Mouse (Mus musculus): ENCODE results near the gene Skp2. TPM values are rescaled to one million over a fixed set of nuclear protein-coding genes. Genes with fewer than 3 reads are reported as not detected.

Gene Skp2
- total RNA-seq, 1 experiment = 42.7 TPM

- no peak overlapping the region for H3K27ac ChIP-seq (ENCODE audit: insufficient read depth, low read depth, low read length, poor library complexity, severe bottlenecking)
Measured at GRCm38 (mm10) chr15:9131499-9131888, 23.7 kb downstream of the Skp2 start.

GRCm38 (mm10) chr15:9130772-9131498 is 24.3 kb downstream of the Skp2 start:
- H3K27ac ChIP-seq (ENCODE audit: insufficient read depth, low read depth, low read length, poor library complexity, severe bottlenecking) = no peak overlapping the region
- peaks cover 0 to 4% of the 10 kb centered on the region in 2 experiments; a peak in 3 of 4 replicates for H3K4me1 ChIP-seq (ENCODE audit: control insufficient read depth in 2 of 2, insufficient read depth in 2 of 2, low read length in 2 of 2, poor library complexity in 1 of 2)
- no peak for DNase-seq (ENCODE audit: low read depth, low spot score)
- H3K4me3 ChIP-seq (ENCODE audit: insufficient read depth in 1 of 2, low read depth in 1 of 2, low read length in 2 of 2, poor library complexity in 1 of 2, severe bottlenecking in 1 of 2) = no peak overlapping the region
- H3K9me3 ChIP-seq (ENCODE audit: control insufficient read depth, insufficient read depth, low read depth, low read length) = no peaks in the 10 kb centered on the region
- TF ChIP-seq HCFC1 (IDR thresholded peaks at IDR 0.05; ENCODE audit: borderline replicate concordance, insufficient read depth, low read length) (no peak), ZNF384 (IDR thresholded peaks at IDR 0.05; ENCODE audit: low read depth, low read length) (no peak), MAFK (IDR thresholded peaks at IDR 0.05; ENCODE audit: insufficient read depth, low read depth, low read length) (no peak), ZC3H11A (IDR thresholded peaks at IDR 0.05; ENCODE audit: borderline replicate concordance, low read depth, low read length) (no peak), CHD2 (IDR thresholded peaks at IDR 0.05; ENCODE audit: low read depth, low read length) (no peak)
- peaks cover 29% of the 10 kb centered on the region for H3K36me3 ChIP-seq (ENCODE audit: control insufficient read depth, insufficient read depth, low read length, poor library complexity, severe bottlenecking)
- in situ Hi-C loops (cut with MboI; ENCODE audit: low sequenced_read_pairs in 2 of 2, unreplicated experiment in 2 of 2) = no loop called here
- H3K9ac ChIP-seq (ENCODE audit: insufficient read depth, low read depth, low read length, poor library complexity, severe bottlenecking) = no peak overlapping the region

More at GRCm38 (mm10) chr15:9131499-9131888, 23.7 kb downstream of the Skp2 start:
- H3K4me3 ChIP-seq (ENCODE audit: insufficient read depth in 1 of 2, low read depth in 1 of 2, low read length in 2 of 2, poor library complexity in 1 of 2, severe bottlenecking in 1 of 2) = no peak overlapping the region
- in situ Hi-C loops (cut with MboI; ENCODE audit: low sequenced_read_pairs in 2 of 2, unreplicated experiment in 2 of 2) = no loop called here
- TF ChIP-seq HCFC1 (IDR thresholded peaks at IDR 0.05; ENCODE audit: borderline replicate concordance, insufficient read depth, low read length) (no peak), MAFK (IDR thresholded peaks at IDR 0.05; ENCODE audit: insufficient read depth, low read depth, low read length) (no peak), ZNF384 (IDR thresholded peaks at IDR 0.05; ENCODE audit: low read depth, low read length) (no peak), ZC3H11A (IDR thresholded peaks at IDR 0.05; ENCODE audit: borderline replicate concordance, low read depth, low read length) (no peak), CHD2 (IDR thresholded peaks at IDR 0.05; ENCODE audit: low read depth, low read length) (no peak)
- no peak for DNase-seq (ENCODE audit: low read depth, low spot score)
- peaks cover 0 to 6% of the 10 kb centered on the region in 2 experiments; a peak in 3 of 4 replicates for H3K4me1 ChIP-seq (ENCODE audit: control insufficient read depth in 2 of 2, insufficient read depth in 2 of 2, low read length in 2 of 2, poor library complexity in 1 of 2)
- H3K9me3 ChIP-seq (ENCODE audit: control insufficient read depth, insufficient read depth, low read depth, low read length) = no peaks in the 10 kb centered on the region
- peaks cover 30% of the 10 kb centered on the region for H3K36me3 ChIP-seq (ENCODE audit: control insufficient read depth, insufficient read depth, low read length, poor library complexity, severe bottlenecking)
- no peak overlapping the region for H3K9ac ChIP-seq (ENCODE audit: insufficient read depth, low read depth, low read length, poor library complexity, severe bottlenecking)

GRCm38 (mm10) chr15:9127051-9127791 is 28.0 kb downstream of the Skp2 start:
- no peak for DNase-seq (ENCODE audit: low read depth, low spot score)
- H3K9ac ChIP-seq (ENCODE audit: insufficient read depth, low read depth, low read length, poor library complexity, severe bottlenecking) = no peak overlapping the region
- H3K9me3 ChIP-seq (ENCODE audit: control insufficient read depth, insufficient read depth, low read depth, low read length) = no peaks in the 10 kb centered on the region
- in situ Hi-C loops (cut with MboI; ENCODE audit: low sequenced_read_pairs in 2 of 2, unreplicated experiment in 2 of 2) = no loop called here
- peaks cover 0 to 2% of the 10 kb centered on the region in 2 experiments; a peak in 1 of 4 replicates for H3K4me1 ChIP-seq (ENCODE audit: control insufficient read depth in 2 of 2, insufficient read depth in 2 of 2, low read length in 2 of 2, poor library complexity in 1 of 2)
- no peak overlapping the region for H3K4me3 ChIP-seq (ENCODE audit: insufficient read depth in 1 of 2, low read depth in 1 of 2, low read length in 2 of 2, poor library complexity in 1 of 2, severe bottlenecking in 1 of 2)
- TF ChIP-seq ZC3H11A (IDR thresholded peaks at IDR 0.05; ENCODE audit: borderline replicate concordance, low read depth, low read length) (no peak), HCFC1 (IDR thresholded peaks at IDR 0.05; ENCODE audit: borderline replicate concordance, insufficient read depth, low read length) (no peak), ZNF384 (IDR thresholded peaks at IDR 0.05; ENCODE audit: low read depth, low read length) (no peak), CHD2 (IDR thresholded peaks at IDR 0.05; ENCODE audit: low read depth, low read length) (no peak), MAFK (IDR thresholded peaks at IDR 0.05; ENCODE audit: insufficient read depth, low read depth, low read length) (no peak)
- H3K27ac ChIP-seq (ENCODE audit: insufficient read depth, low read depth, low read length, poor library complexity, severe bottlenecking) = no peak overlapping the region
- peaks cover 40% of the 10 kb centered on the region for H3K36me3 ChIP-seq (ENCODE audit: control insufficient read depth, insufficient read depth, low read length, poor library complexity, severe bottlenecking)

- DNase-seq (ENCODE audit: low read depth, low spot score) = no peak
- peaks cover 0 to 2% of the 10 kb centered on the region in 2 experiments; a peak in 1 of 4 replicates for H3K4me1 ChIP-seq (ENCODE audit: control insufficient read depth in 2 of 2, insufficient read depth in 2 of 2, low read length in 2 of 2, poor library complexity in 1 of 2)
- H3K36me3 ChIP-seq (ENCODE audit: control insufficient read depth, insufficient read depth, low read length, poor library complexity, severe bottlenecking) = peaks cover 40% of the 10 kb centered on the region
- peak overlapping the region in 1 of 2 experiments; percentile 13; a peak in 1 of 4 replicates for H3K4me3 ChIP-seq (ENCODE audit: insufficient read depth in 1 of 2, low read depth in 1 of 2, low read length in 2 of 2, poor library complexity in 1 of 2, severe bottlenecking in 1 of 2)
- no peak for TF ChIP-seq HCFC1 (IDR thresholded peaks at IDR 0.05; ENCODE audit: borderline replicate concordance, insufficient read depth, low read length)
- TF ChIP-seq ZNF384 (IDR thresholded peaks at IDR 0.05; ENCODE audit: low read depth, low read length) = no peak
- no peak for TF ChIP-seq CHD2 (IDR thresholded peaks at IDR 0.05; ENCODE audit: low read depth, low read length)
- no peak for TF ChIP-seq MAFK (IDR thresholded peaks at IDR 0.05; ENCODE audit: insufficient read depth, low read depth, low read length)
- no peak for TF ChIP-seq ZC3H11A (IDR thresholded peaks at IDR 0.05; ENCODE audit: borderline replicate concordance, low read depth, low read length)
- H3K9ac ChIP-seq (ENCODE audit: insufficient read depth, low read depth, low read length, poor library complexity, severe bottlenecking) = peak overlapping the region; percentile 23; the same call in 1 of the 2 replicates
- H3K9me3 ChIP-seq (ENCODE audit: control insufficient read depth, insufficient read depth, low read depth, low read length) = no peaks in the 10 kb centered on the region
- H3K27ac ChIP-seq (ENCODE audit: insufficient read depth, low read depth, low read length, poor library complexity, severe bottlenecking) = no peak overlapping the region
- in situ Hi-C loops (cut with MboI; ENCODE audit: low sequenced_read_pairs in 2 of 2, unreplicated experiment in 2 of 2) = no loop called here
Measured at GRCm38 (mm10) chr15:9124856-9125255, 30.4 kb downstream of the Skp2 start.
